Mouse (Mus musculus) G1E-ER4 (cell line): ENCODE measurements around the gene Cacnb2. TPM values are rescaled to one million over a fixed set of nuclear protein-coding genes. Genes with fewer than 3 reads are reported as not detected.

Experiments used
- GATA1 ChIP-seq: IDR thresholded peaks from one replicate; pipeline ENCODE4 v1.8.0; 2012; ENCODE audit warnings: low read length, inconsistent platforms
- polyA plus RNA-seq: library from polyadenylated mRNA; stranded (reverse); fragments of >175 nt; gene quantifications from 2 replicates; pipeline ENCODE4 v1.2.3, GENCODE M21; 2012

Gene Cacnb2
- polyA plus RNA-seq, 1 experiment: not detected

DNA sequence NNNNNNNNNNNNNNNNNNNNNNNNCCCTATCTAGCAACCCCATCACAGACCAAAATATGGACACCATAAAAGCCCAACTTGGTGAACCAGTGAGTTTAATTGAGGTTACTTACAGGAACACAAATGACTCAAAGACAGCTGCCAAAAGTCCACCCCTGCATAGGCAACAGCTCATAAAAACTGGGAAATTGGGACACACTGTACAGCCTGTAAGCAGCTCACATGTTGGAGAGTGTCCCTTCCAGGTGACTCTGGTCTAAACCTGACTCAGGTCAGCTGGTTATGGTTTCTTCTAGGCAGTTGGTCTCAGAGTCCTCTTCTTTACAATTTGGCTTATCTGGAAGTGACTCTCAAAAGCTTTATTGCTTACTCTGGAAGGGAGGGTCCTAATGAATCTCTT, 212.1 kb downstream of the Cacnb2 start:
- no peak for TF ChIP-seq GATA1

DNA sequence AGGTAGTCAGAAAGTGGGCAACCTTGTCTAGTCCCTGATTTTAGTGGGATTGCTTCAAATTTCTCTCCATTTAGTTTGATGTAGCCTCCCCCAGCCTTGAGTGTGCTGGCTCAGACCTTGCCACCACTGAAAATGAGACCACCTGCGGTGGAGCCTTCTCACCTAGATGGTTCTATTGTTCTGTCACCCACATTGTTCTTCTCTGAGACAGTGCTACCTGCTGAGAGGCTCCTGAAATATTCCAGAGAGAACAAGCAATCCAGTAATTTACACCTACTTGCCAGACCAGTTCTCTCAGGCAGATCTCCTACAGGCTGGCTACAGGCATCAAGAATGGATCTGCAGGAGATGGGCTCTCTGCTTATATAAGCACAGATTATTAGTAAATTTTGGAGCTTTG, 215.8 kb downstream of the Cacnb2 start:
- TF ChIP-seq GATA1: no peak

DNA sequence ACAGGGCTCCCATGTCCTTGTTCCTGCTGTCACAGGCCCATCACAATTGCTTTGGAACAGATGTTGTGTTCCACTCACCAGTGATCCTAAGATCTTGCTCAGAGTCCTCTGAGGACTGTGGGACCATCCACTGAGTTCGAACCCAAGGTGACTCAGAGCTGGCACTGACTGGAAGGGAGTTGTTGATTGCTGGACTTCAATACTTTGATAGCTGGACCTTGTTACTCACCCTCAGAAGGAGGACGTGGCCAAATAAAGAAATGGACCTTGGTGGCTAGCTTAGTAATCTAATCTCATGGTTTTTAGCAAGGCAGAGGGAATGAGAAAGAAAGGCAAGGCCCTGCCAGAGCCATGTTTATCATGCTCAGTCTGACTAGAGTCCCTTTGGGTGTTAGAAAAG, 218.1 kb downstream of the Cacnb2 start:
- no peak for TF ChIP-seq GATA1

DNA sequence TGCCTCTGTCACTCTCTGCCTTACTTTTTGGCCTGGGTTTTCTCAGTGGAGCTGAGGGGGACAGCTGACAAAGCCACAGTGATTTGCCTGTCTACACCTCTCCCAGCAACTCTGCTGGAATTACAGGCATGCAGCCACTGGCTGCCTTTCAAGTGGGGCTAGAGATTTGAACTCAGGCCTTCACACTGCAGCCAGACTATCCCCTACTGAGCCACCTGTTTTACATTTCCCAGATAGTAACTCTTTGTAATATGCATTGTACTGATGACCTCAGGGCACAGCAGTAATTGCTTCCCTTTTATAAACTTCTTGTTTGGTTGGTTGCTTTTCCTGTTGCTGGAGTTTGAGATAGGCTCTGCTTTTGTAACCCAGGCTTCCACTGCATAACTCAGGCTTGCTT, 220.2 kb downstream of the Cacnb2 start:
- TF ChIP-seq GATA1: no peak

DNA sequence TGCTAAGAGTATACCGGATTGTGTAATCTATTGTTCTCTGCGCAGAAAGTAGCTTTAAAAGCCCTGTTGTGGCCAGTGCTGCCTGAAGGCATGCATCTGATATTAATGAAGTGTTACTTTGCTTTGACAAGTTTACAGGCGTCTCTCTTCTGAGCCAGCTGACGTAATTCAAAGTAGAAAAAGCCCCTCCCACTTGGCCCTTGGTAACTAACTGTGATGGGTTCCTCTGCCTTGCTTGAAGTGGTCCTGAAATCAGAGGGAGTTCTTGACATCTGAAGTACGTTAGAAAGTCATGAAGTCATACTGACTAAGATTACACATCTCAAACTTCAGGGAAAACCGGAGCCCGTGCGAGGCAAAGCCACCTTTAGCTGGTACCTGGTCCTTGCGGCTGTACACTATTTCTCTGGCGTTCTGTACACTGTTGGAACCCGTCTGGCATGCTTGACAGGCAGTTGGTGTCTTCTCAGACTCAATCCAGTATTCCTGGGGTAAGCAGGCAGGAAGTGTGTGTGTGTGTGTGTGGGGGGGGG, 221.0 kb downstream of the Cacnb2 start:
- no peak for TF ChIP-seq GATA1

DNA sequence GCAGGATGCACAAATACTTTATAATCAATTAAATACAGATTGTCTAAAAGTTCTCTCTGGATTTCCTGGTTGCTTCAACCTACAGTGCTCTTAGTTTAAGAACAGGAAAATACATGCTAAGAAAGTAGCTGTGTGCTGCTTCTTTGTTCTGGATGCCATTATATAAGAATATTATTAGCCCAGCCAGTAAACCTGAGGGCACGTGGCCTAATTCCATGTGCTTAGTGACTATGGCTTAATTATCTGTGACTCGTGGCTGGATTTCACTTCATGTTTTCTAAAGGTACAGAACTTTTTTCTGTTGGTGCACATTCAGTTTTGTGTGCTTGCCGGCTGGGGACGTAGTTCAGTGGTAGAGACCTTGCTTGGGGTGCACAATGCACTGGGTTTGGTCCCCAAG, 222.3 kb downstream of the Cacnb2 start:
- no peak for TF ChIP-seq GATA1

DNA sequence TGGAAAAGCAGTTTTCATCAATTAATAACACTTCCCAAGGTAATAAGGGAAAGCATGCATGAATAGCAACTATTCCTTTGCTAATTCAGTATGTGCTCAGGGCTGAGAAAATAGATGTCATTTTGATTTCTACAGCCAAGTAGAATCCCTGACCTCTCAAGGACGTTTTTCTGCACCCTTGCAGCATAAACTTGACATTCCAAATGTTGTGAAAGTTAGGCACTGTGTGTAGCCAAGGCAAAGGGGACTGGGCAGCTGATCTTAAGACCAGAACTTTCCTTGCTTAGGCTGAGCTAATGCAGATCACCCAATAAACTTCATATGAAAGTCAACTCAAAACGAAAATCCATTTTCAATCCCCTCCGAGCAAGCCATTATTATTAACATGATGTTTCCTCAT, 226.6 kb downstream of the Cacnb2 start:
- TF ChIP-seq GATA1: no peak

DNA sequence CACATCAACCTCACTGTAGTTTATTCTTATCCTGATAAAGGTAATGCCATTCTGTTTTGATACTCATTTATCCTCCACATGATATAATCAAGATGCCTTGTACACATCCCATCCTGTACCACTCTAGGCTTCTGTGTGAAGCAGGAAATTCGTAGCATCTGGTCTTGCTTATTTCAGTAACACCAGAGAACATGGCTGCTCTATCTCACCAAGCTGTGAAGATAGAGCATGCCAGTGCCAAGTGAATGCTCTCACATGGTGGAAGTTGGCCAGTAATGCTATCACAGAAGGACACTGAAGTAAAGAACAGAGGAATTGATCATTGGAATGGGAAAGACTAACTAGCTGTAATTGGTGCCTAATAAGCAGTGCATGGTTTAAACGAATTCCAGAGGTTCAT, 228.4 kb downstream of the Cacnb2 start:
- no peak for TF ChIP-seq GATA1

DNA sequence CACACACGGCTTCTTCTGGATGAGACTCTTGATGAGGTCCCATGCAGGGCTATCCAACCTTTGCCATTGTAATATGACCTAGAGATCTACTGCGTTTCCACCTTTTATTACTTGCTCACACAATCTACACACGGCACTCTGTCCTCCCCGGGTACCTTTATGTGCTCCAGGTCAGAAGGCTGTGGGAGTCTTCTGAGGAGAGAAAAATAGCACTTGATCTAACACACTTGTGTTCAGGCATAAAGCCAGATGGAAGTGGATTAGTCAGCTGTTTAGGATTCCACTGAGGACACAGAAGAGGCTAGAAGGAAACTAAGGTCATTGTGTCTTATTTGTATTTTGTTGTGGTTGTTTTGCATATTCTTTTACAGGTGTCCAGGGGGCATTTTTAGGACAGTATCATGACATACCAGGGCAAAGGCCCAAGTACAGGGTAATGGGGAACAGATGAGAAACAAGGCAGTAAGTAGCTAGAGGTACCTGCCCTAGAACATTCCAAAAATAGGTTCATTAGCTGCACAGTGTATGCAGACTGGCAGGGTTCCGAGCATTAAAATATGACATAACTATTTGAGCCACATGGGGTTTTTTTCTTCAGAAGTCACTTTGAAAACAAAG, 231.9 kb downstream of the Cacnb2 start:
- TF ChIP-seq GATA1: no peak

DNA sequence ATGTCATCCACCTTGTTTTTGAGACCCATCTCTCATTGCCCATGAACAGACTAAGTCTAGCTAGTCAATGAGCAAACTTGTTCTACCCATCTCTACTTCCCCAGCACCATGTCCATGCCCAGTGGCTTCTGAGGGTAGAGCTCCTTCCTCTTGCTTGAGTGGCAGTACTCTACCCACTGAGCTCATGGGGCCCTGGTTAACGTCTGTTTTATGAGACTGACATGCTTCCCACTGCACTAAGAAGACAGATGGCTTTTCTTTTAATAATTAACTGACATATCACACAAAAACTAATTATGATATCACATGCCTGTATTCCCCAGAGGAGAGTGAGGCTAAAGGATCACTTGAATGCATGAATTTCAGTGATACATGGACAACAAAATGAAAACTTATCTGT, 238.4 kb downstream of the Cacnb2 start:
- TF ChIP-seq GATA1: no peak

DNA sequence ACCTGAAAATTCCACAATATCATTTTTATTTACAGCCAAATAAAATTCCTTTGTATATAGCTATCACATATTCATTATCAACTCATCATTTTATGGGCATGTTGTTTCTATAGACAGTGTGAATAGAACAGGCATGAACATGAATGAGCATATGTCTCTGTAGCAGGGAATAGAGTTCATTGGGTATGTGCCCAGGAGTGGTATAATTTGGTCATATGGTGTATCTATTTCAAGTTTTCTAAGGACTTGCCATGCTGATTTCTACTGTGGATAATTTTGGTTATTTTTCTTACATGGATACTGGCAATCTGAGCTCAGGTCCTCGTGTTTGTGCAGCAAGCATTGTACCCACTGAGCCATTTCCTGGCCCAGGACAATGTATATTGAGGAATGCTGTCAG, 243.8 kb downstream of the Cacnb2 start:
- no peak for TF ChIP-seq GATA1

DNA sequence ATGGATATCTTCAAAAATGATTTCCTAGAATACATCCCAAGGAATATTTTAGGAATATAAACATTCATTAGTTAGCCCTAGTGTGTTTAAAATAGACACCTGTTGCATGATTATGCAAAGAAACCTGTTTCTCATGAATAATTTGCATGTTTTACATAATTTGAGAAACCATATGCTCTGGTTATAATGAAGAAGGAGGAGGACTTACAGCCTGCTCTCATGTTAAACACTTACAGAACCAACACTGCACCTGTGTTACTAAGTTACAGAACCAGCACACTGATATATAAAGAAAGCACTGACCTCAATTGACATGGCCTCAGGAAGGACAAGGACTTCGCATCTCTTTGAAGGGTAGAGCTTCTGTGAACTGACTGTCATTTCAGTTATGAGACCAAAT, 244.3 kb downstream of the Cacnb2 start:
- TF ChIP-seq GATA1: no peak

DNA sequence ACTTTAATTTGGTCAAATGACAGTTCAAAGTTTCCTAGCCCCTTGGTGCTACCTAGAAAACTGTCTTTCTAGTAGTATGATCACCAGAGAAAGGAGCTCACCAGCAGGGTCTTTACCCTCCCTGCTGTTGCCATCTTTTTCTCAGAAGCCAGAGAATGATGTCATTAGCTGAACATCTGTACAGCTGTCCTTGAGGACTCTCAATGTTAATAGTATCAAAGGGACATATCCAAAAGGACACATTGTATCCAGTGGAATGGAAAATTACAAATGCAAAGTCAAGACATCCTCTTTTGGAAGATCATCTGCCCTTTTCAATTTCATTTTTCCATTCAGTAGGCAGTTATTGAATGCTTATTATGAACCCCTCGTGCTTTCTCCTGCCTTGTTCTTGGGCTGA, 247.9 kb downstream of the Cacnb2 start:
- no peak for TF ChIP-seq GATA1

DNA sequence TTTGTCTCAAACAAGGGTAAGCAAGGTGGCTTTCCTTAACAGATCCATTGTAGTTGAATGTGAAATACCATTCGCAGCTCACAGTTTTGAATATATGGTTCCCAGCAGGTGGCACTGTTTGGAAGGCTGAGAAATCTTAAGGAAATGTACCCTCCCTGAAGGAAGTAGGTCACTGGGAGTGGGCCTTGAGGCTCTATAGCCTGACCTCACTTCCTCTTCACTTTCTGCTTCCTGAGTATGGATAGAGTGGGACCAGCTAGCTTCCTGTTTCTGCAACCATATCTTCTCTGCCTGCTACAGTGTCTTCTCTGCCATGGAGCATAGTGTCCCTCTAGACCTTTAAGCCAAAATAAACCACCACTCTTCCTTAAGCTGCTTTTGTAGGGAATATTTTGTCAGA, 248.5 kb downstream of the Cacnb2 start:
- no peak for TF ChIP-seq GATA1

DNA sequence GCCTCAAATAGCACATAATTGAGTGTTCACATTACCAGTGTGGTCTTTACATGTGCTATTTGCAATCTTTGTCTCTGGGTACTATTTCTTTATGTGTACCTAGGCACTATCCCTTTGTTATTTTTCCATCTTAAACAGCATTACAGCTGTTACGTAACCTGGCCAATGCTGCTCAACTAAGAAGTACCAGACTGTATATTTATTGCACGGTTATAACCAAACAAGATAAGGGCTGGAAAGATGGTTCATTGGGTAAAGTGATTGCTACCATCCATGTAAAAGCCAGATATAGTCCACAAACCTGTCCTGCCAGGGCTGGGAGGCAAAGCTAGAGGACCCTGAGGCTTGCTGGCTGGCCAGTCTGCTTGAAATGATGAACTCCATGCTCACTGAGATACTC, 251.2 kb downstream of the Cacnb2 start:
- no peak for TF ChIP-seq GATA1

DNA sequence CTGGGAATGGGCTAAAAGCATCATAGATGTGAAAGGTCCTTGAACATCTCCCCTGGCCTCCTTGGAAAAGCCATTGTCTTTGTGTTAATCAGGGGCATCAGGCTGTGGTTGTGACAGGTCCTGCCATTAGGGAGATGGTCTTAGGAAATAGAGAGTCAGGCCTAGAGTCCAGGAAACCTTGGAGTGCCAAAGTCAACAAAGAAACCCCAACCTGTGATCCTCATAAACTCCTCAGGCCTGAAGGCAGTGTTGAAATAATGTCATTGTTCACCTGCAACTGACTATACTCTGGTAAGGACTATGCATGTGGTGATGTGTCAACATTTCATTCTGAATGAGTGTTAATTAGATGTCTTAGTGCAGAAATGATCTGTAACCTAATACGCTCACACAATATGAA, 255.4 kb downstream of the Cacnb2 start:
- no peak for TF ChIP-seq GATA1

DNA sequence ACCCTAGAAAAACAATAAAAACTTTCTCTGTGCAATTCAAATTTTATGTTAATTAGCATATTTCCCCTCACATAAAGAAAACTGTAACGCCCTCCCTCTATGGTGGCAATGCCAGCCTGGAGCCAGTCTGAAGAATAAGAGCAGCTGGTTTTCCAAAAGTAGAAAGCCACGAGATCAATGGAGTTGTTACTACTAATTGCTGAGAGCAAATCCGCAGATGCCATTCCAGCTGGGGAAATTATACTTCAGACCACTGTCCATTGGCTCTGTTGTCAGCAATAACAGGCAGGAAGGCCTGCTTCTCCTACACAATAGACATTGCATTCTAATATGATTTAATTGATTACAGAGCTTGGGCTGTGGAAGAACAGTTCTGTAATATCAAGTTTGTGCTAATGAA, 257.5 kb downstream of the Cacnb2 start:
- no peak for TF ChIP-seq GATA1

DNA sequence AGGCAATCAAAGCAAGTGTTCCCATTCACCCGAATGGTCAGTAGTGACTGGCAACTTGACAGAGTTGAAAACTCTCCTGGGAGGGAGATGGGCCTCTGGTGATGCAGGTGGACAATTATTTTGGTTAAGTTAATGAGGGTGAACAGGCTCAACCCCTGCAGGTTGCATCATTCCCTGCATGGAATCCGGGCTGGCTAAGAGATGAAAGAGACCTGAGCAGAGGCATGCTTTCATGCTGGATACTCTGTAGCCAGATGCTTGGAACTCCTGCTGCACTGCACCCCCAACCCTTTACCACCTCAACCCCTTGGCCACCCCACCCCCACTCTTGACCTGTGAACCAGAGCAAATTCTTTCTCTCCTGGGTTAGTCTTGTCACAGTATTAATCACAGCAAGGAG, 258.7 kb downstream of the Cacnb2 start:
- no peak for TF ChIP-seq GATA1

DNA sequence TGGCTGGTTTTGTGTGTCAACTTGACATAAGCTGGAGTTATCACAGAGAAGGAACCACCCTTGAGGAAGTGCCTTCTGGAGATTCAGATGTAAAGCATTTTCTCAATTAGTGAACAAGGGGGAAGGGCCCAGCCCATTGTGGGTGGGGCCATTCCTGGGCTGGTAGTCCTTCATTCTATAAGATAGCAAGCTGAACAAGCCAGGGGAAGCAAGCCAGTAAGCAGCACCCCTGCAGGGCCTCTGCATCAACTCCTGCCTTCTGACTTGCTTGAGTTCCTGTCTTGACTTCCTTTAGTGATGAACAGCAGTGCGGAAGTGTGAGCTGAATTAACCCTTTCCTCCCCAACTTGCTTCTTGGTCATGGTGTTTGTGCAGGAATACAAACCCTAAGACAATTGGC, 260.1 kb downstream of the Cacnb2 start:
- no peak for TF ChIP-seq GATA1
